Mouse (Mus musculus): ENCODE data around the gene Ttc27.

Ttc27 gene

GRCm38 (mm10) chr17:74864790-74865548 is 147.4 kb downstream of the Ttc27 start:
- POLR2A ChIA-PET = interaction anchor here in 1 of 4 experiments (0.9 to 1.3 kb wide), 2 partner anchors 140 to 337 kb away, joined by 3 read pairs; partner anchors contain the start of genes Birc6 and Ltbp1

GRCm38 (mm10) chr17:74865694-74866564 is 148.4 kb downstream of the Ttc27 start:
- ChIA-PET POLR2A (interaction anchor here in 1 of 4 experiments (0.8 kb wide), 1 partner anchor 115 kb away, joined by 3 read pairs; no protein-coding TSS in a partner anchor), CTCF (no interaction called here)

More at GRCm38 (mm10) chr17:74864790-74865548, 147.4 kb downstream of the Ttc27 start:
- CTCF ChIA-PET = no interaction called here

- ChIA-PET CTCF (no interaction called here), POLR2A (interaction anchor here in 1 of 4 experiments (1.2 to 2.2 kb wide), 2 partner anchors 19 to 150 kb away, joined by 3 to 5 read pairs; partner anchors contain the start of gene Ttc27)
Observed at GRCm38 (mm10) chr17:74866565-74867507, 149.3 kb downstream of the Ttc27 start.

DNA sequence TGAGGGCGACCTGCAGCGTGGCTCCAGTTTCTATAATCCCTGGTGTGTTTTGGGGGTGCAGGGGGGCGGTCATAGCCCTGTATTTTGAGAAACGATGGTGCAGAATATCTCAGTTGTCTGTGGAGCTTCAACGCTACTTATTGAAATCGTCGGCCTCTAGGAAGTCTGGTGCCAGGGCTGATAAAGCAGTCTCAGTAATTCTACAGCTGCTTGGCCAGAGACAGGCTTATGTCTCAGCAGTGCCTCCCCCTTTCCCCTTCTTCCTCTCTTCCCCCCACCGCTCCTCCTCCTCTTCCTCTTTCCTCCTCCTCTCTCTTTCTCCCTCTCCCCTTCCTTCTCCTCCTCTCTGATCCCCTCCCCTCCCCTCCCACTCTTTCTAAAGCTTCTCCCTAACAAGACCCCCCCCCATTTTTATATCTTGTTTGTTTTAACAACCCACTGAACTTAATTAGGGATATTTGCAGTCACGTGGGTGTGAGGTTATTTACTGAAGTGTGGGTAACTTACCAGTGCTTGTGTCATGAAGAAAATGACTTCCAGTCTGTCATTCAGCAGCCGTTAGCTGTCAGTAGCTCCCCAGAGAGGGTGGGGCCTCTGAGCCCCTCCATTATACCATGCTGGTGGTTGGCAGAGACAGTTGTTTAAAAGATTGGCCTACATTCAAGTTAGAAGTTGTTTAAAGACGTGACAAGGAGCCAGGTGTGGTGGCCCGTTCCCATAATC is 150.8 kb downstream of the Ttc27 start:
- ChIA-PET POLR2A (interaction anchor here in 1 of 4 experiments (0.6 to 2.2 kb wide), 4 partner anchors 20 to 694 kb away, joined by 3 to 6 read pairs (median 4); partner anchors contain the start of gene Ttc27), CTCF (no interaction called here)

GRCm38 (mm10) chr17:74869556-74869955 is 152.0 kb downstream of the Ttc27 start:
- ChIA-PET POLR2A (interaction anchor here in 1 of 4 experiments (0.6 to 1.3 kb wide), 2 partner anchors 136 to 165 kb away, joined by 3 to 5 read pairs; partner anchors contain the start of gene Ltbp1), CTCF (no interaction called here)

DNA sequence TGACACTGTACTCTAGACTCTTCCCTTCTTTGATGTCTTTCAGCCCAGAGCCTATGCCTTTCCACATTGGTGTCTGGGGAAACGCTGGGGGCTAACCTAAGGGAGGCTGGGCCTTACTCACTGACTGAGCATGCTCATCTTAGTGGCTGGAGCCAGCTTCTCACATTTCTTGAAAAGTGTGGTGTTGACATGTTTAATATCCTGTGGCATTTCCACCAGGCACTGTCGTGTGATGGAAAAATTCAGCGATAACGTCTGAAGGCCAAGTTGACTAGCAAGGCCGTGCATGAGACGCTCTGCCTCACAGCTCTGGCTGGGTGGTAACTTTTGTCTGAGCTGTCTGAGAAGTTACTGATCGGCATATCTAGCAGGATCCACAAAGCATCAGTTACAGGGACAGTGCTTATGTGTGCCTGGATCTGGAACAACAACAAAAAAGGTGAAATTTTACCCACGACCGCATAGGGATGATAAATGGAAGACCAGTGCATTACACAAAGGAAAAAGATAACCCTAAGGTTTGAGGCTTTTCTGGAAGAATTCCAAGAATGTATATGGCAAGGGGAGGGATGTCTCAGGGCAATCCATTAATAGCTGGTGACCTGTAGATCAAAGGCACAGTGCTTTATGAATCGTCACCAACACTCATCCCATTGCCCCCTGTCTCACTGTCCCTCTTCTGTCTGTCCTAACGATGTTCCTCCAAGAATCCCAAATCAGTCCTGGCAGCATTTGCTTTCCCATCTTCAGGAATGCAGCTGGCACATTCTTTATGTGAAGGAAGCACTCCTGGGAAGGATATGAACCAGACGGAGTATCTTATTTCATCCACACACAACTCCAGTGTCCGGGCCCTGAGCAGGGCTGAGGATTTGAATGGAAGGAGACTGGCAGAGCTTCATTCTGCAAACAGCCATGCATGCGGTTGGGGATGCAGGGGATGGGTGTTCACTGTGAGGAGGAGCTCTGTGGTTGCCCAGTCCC is 152.9 kb downstream of the Ttc27 start:
- POLR2A ChIA-PET = interaction anchor here in 1 of 4 experiments (0.6 to 1.3 kb wide), 4 partner anchors 11 to 166 kb away, joined by 3 to 5 read pairs (median 3); partner anchors contain the start of gene Ltbp1

GRCm38 (mm10) chr17:74872567-74872966 is 155.0 kb downstream of the Ttc27 start:
- ChIA-PET CTCF (interaction anchor here in 1 of 4 experiments (0.6 kb wide), 1 partner anchor 43 kb away, joined by 3 read pairs; no protein-coding TSS in a partner anchor), POLR2A (no interaction called here)

More for the DNA sequence above, 152.9 kb downstream of the Ttc27 start:
- CTCF ChIA-PET = no interaction called here

GRCm38 (mm10) chr17:74873756-74874155 is 156.2 kb downstream of the Ttc27 start:
- ChIA-PET CTCF (no interaction called here), POLR2A (interaction anchor here in 1 of 4 experiments (1.1 kb wide), 1 partner anchor 10 kb away, joined by 3 read pairs; no protein-coding TSS in a partner anchor)

GRCm38 (mm10) chr17:74875740-74876139 is 158.2 kb downstream of the Ttc27 start:
- ChIA-PET POLR2A (no interaction called here), CTCF (interaction anchor here in 1 of 4 experiments (0.6 kb wide), 1 partner anchor 121 kb away, joined by 8 read pairs; no protein-coding TSS in a partner anchor)

- ChIA-PET POLR2A (interaction anchor here in 1 of 4 experiments (1.0 kb wide), 1 partner anchor 143 kb away, joined by 3 read pairs; no protein-coding TSS in a partner anchor), CTCF (no interaction called here)
Observed at GRCm38 (mm10) chr17:74876954-74877353, 159.4 kb downstream of the Ttc27 start.

DNA sequence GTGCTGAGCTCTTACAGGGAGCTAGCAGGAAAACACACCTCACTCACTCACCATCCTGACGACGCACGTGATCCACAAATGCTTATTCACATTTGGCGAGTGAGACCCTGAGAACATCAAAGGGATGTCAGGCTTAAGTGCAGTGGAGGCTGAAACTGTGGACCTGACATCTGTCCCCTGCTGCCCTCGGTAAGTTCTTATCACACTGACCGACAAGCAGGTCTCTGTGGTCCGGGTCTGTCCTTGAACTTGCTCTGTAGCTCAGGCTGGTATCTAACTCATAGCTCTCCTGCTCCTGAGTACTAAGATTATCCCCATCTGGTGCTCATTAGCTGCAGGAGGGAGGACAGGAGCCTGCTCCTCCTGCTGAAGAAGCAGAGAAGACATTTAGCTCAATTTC is 162.2 kb downstream of the Ttc27 start:
- POLR2A ChIA-PET = interaction anchor here in 1 of 4 experiments (0.7 kb wide), 1 partner anchor 17 kb away, joined by 3 read pairs; no protein-coding TSS in a partner anchor
- CTCF ChIA-PET = interaction anchor here in 2 of 4 experiments (0.5 to 0.6 kb wide), 2 partner anchors 337 to 762 kb away, joined by 3 to 6 read pairs; no protein-coding TSS in a partner anchor

- CTCF ChIA-PET = interaction anchor here in 2 of 4 experiments (0.6 to 0.7 kb wide), 2 partner anchors 76 to 671 kb away, joined by 3 read pairs; no protein-coding TSS in a partner anchor
- POLR2A ChIA-PET = interaction anchor here in 1 of 4 experiments (0.8 kb wide), 1 partner anchor 38 kb away, joined by 3 read pairs; no protein-coding TSS in a partner anchor
Observed at GRCm38 (mm10) chr17:74887039-74887438, 169.5 kb downstream of the Ttc27 start.

DNA sequence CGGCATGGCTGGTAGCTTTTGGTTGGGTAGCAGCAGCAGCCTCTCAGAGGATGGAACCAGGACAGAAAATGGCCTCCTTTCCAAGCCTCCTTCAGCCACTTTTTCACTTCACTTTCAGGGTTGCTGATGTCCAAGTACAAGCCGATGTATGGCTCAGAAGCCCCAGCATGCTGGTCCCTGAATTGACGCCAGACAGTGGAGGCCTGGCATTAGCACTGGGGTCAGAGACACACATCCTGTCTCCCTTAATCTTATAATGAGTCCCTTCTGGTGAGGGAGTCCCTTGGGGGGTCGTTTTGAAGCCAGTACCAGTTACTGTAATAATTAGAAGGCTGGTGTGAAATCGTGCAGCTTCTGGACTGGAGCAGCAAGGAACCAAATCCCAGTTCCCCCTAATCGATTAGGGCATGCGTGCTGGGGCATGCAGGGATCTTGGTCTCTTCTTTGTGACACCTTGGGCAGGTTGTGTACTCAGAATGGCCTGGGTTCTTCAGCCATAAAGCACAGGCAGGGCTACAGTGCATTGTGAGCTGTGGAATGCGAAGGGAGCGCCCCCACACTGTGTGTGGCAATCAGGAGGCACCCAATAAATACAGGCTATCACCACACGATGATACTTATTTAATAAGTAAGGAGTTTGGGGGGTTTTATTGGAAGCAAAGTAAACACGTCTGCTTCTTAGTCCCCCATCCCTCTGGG is 171.5 kb downstream of the Ttc27 start:
- ChIA-PET CTCF (interaction anchor here in 1 of 4 experiments (0.6 kb wide), 1 partner anchor 152 kb away, joined by 3 read pairs; no protein-coding TSS in a partner anchor), POLR2A (no interaction called here)

- ChIA-PET CTCF (no interaction called here), POLR2A (interaction anchor here in 1 of 4 experiments (0.7 kb wide), 1 partner anchor 48 kb away, joined by 3 read pairs; no protein-coding TSS in a partner anchor)
Observed at GRCm38 (mm10) chr17:74889535-74890117, 172.1 kb downstream of the Ttc27 start.

DNA sequence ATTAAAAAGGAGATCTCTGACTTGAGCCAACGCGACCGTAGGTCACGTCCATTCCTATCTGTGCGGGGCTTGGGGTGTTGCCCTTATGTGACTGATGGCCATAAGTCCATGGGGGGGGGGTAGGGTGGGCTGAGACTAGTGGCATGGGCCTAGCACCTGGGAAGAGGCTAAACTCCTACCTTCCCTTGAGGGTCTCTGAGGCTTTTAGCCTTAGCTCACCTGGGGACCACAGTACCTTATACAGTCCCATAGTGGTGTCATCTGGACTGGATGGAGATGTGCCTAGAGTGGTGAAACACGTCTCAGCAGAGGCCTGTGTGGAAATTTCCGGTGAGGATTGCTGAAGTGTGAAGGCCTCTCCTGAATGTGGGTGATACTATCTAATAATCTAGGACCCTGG is 184.9 kb downstream of the Ttc27 start:
- POLR2A ChIA-PET = interaction anchor here in 2 of 4 experiments (0.6 to 1.8 kb wide), 3 partner anchors 13 to 104 kb away, joined by 3 to 5 read pairs (median 3); no protein-coding TSS in a partner anchor
- CTCF ChIA-PET = interaction anchor here in 2 of 4 experiments (0.6 to 1.0 kb wide), 3 partner anchors 103 to 271 kb away, joined by 3 read pairs; partner anchors contain the start of gene Ltbp1 (in 1 of the 2)
